Mouse (Mus musculus) forebrain, embryonic 12.5 days (tissue): ENCODE measurements around the gene Rnf31. TPM values are rescaled to one million over a fixed set of nuclear protein-coding genes. Genes with fewer than 3 reads are reported as not detected.

Source experiments
- ATAC-seq: fragments of 200-750 bp; cut with Nextera tagmentation; 2 replicates; pipeline ENCODE4 v1.8.0; 2017; ENCODE audit warnings: moderate TSS enrichment; ENCODE audit not compliant: low FRiP score
- H3K27ac ChIP-seq: fragments of 300-500 bp; sonication (generic); 2 replicates; pipeline ENCODE4 v1.5.1; 2016; ENCODE audit warnings: mild to moderate bottlenecking
- H3K27me3 ChIP-seq: fragments of 300-500 bp; sonication (generic); 2 replicates; pipeline ENCODE4 v1.6.1; 2016; ENCODE audit warnings: mild to moderate bottlenecking
- H3K36me3 ChIP-seq: fragments of 300-500 bp; sonication (generic); replicated peaks from 2 replicates; pipeline ENCODE4 v1.6.1; 2016; ENCODE audit warnings: mild to moderate bottlenecking
- H3K4me1 ChIP-seq: fragments of 300-500 bp; sonication (generic); 2 replicates; pipeline ENCODE4 v1.6.1; 2016
- H3K4me2 ChIP-seq: fragments of 300-500 bp; sonication (generic); 2 replicates; pipeline ENCODE4 v1.6.1; 2016; ENCODE audit warnings: mild to moderate bottlenecking, moderate library complexity
- H3K4me3 ChIP-seq: fragments of 300-500 bp; sonication (generic); replicated peaks from 2 replicates; pipeline ENCODE4 v1.5.1; 2016; ENCODE audit warnings: mild to moderate bottlenecking
- H3K9ac ChIP-seq: fragments of 300-500 bp; sonication (generic); 2 replicates; pipeline ENCODE4 v1.6.1; 2016; ENCODE audit warnings: mild to moderate bottlenecking
- H3K9me3 ChIP-seq: fragments of 300-500 bp; sonication (generic); 2 replicates; pipeline ENCODE4 v1.6.1; 2016
- WGBS: fragments of 180-500 bp; shearing (Covaris S2); methylation state at CpG from one replicate; pipeline ENCODE4 v1.1.7; 2016; 5-methylcytosine and 5-hydroxymethylcytosine counted together
- polyA plus RNA-seq: library from polyadenylated mRNA; unstranded; fragments of >200 nt; fragmentation: Nextera tagmentation; extraction: Ambion mirVana; gene quantifications from 2 replicates; pipeline ENCODE4 v1.2.1, GENCODE M21; 2016

The Rnf31 gene
- 18.2 and 20.8 TPM in 2 replicates for polyA plus RNA-seq

GRCm38 (mm10) chr14:55591331-55591891 lies at the start of gene Rnf31:
Gene Rnf31, plus strand, starts transcription at chr14:55591708.
- Histone ChIP-seq H3K9ac (peak within 1 kb of the TSS; percentile 83), H3K27me3 (no peaks in the 10 kb centered on the region), H3K9me3 (no peaks in the 10 kb centered on the region), H3K36me3 (peaks cover 28% of the 10 kb centered on the region), H3K27ac (peak within 1 kb of the TSS; percentile 95), H3K4me2 (peak within 1 kb of the TSS; percentile 97), H3K4me3 (peak within 1 kb of the TSS; percentile 83), H3K4me1 (peaks cover 28% of the 10 kb centered on the region)
- ATAC-seq: peak; percentile 91
- WGBS: under 1% methylated on average over 33 of the region's 33 CpGs

GRCm38 (mm10) chr14:55542268-55542667 lies 49.2 kb upstream of the Rnf31 start:
- Histone ChIP-seq H3K27ac (no peak overlapping the region), H3K4me3 (no peak overlapping the region), H3K36me3 (peaks cover 19% of the 10 kb centered on the region), H3K27me3 (0 out of 2 replicates have a peak, but pooled peaks cover 3% of the 10 kb centered on the region), H3K4me1 (peaks cover 19% of the 10 kb centered on the region), H3K9me3 (no peaks in the 10 kb centered on the region), H3K9ac (no peak overlapping the region), H3K4me2 (no peak overlapping the region)
- WGBS: 97% methylated on average over 12 of the region's 12 CpGs
- no peak for ATAC-seq

- peaks cover 19% of the 10 kb centered on the region for H3K4me1 ChIP-seq
- 0 out of 2 replicates have a peak overlapping the region, but pooled peaks have one; percentile 19 for H3K27ac ChIP-seq
- 85% methylated on average over 9 of the region's 9 CpGs for WGBS
- ATAC-seq: no peak
- H3K36me3 ChIP-seq: peaks cover 38% of the 10 kb centered on the region
- peak overlapping the region; percentile 38; the same call in 1 of the 2 replicates for H3K9ac ChIP-seq
- H3K4me2 ChIP-seq: no peak overlapping the region
- no peaks in the 10 kb centered on the region for H3K27me3 ChIP-seq
- no peak overlapping the region for H3K4me3 ChIP-seq
- H3K9me3 ChIP-seq: no peaks in the 10 kb centered on the region
These were observed 47.2 kb upstream of the Rnf31 start for GRCm38 (mm10) chr14:55544334-55544733.

- 88% methylated on average over 6 of the region's 6 CpGs for WGBS
- Histone ChIP-seq H3K9ac (no peak overlapping the region), H3K4me2 (no peak overlapping the region), H3K9me3 (no peaks in the 10 kb centered on the region), H3K4me1 (no peaks in the 10 kb centered on the region), H3K27ac (no peak overlapping the region), H3K27me3 (no peaks in the 10 kb centered on the region), H3K4me3 (no peak overlapping the region), H3K36me3 (peaks cover 26% of the 10 kb centered on the region)
- no peak for ATAC-seq
These were observed 41.3 kb upstream of the Rnf31 start for GRCm38 (mm10) chr14:55550191-55550590.

- peaks cover 22% of the 10 kb centered on the region for H3K36me3 ChIP-seq
- 71% methylated on average over 5 of the region's 5 CpGs for WGBS
These were observed 40.2 kb upstream of the Rnf31 start for GRCm38 (mm10) chr14:55551347-55551746.

GRCm38 (mm10) chr14:55551794-55552193 lies 39.7 kb upstream of the Rnf31 start:
- Histone ChIP-seq H3K4me3 (no peak overlapping the region), H3K4me1 (peaks cover under 1% of the 10 kb centered on the region; the same call in 1 of the 2 replicates), H3K4me2 (no peak overlapping the region), H3K36me3 (peaks cover 20% of the 10 kb centered on the region), H3K9ac (no peak overlapping the region), H3K27ac (no peak overlapping the region), H3K27me3 (no peaks in the 10 kb centered on the region), H3K9me3 (no peaks in the 10 kb centered on the region)
- whole genome bisulfite sequencing: 94% methylated on average over 8 of the region's 8 CpGs
- no peak for ATAC-seq

More at GRCm38 (mm10) chr14:55551347-55551746, 40.2 kb upstream of the Rnf31 start:
- no peak for ATAC-seq
- Histone ChIP-seq H3K27me3 (no peaks in the 10 kb centered on the region), H3K4me1 (no peaks in the 10 kb centered on the region), H3K4me2 (no peak overlapping the region), H3K4me3 (no peak overlapping the region), H3K9ac (no peak overlapping the region), H3K9me3 (no peaks in the 10 kb centered on the region), H3K27ac (no peak overlapping the region)

- peaks cover 5% of the 10 kb centered on the region; the same call in 1 of the 2 replicates for H3K4me1 ChIP-seq
- no peak overlapping the region for H3K27ac ChIP-seq
These were observed 36.9 kb upstream of the Rnf31 start for GRCm38 (mm10) chr14:55554635-55555034.

GRCm38 (mm10) chr14:55555788-55556187 lies 35.7 kb upstream of the Rnf31 start:
- H3K4me1 ChIP-seq: peaks cover 5% of the 10 kb centered on the region; the same call in 1 of the 2 replicates
- WGBS: 75% methylated on average over 3 of the region's 3 CpGs
- H3K27ac ChIP-seq: no peak overlapping the region
- H3K9ac ChIP-seq: no peak overlapping the region
- no peak overlapping the region for H3K4me3 ChIP-seq
- H3K36me3 ChIP-seq: no peaks in the 10 kb centered on the region
- no peak overlapping the region for H3K4me2 ChIP-seq
- H3K9me3 ChIP-seq: no peaks in the 10 kb centered on the region
- no peak for ATAC-seq
- no peaks in the 10 kb centered on the region for H3K27me3 ChIP-seq

More at GRCm38 (mm10) chr14:55554635-55555034, 36.9 kb upstream of the Rnf31 start:
- H3K9me3 ChIP-seq: no peaks in the 10 kb centered on the region
- H3K4me3 ChIP-seq: no peak overlapping the region
- H3K9ac ChIP-seq: no peak overlapping the region
- no peak for ATAC-seq
- no peaks in the 10 kb centered on the region for H3K36me3 ChIP-seq
- H3K4me2 ChIP-seq: no peak overlapping the region
- H3K27me3 ChIP-seq: no peaks in the 10 kb centered on the region

GRCm38 (mm10) chr14:55557003-55557402 lies 34.5 kb upstream of the Rnf31 start:
- no peaks in the 10 kb centered on the region for H3K9me3 ChIP-seq
- no peak overlapping the region for H3K4me3 ChIP-seq
- no peak overlapping the region for H3K9ac ChIP-seq
- H3K27me3 ChIP-seq: no peaks in the 10 kb centered on the region
- 30% methylated on average over 5 of the region's 5 CpGs for WGBS
- H3K4me2 ChIP-seq: no peak overlapping the region
- no peak overlapping the region for H3K27ac ChIP-seq
- ATAC-seq: no peak
- no peaks in the 10 kb centered on the region for H3K36me3 ChIP-seq
- peaks cover 16% of the 10 kb centered on the region for H3K4me1 ChIP-seq

- H3K9me3 ChIP-seq: no peaks in the 10 kb centered on the region
- H3K4me2 ChIP-seq: no peak overlapping the region
- H3K27ac ChIP-seq: no peak overlapping the region
- no peak for ATAC-seq
- H3K9ac ChIP-seq: no peak overlapping the region
- H3K4me3 ChIP-seq: no peak overlapping the region
- H3K36me3 ChIP-seq: no peaks in the 10 kb centered on the region
- 87% methylated on average over 3 of the region's 3 CpGs for WGBS
- H3K4me1 ChIP-seq: peaks cover 18% of the 10 kb centered on the region
- H3K27me3 ChIP-seq: no peaks in the 10 kb centered on the region
These were observed 33.9 kb upstream of the Rnf31 start for GRCm38 (mm10) chr14:55557587-55557986.

- 56% methylated on average over 6 of the region's 6 CpGs for whole genome bisulfite sequencing
- no peaks in the 10 kb centered on the region for H3K9me3 ChIP-seq
- H3K27ac ChIP-seq: no peak overlapping the region
- peak overlapping the region; percentile 81 for H3K4me2 ChIP-seq
- peak overlapping the region; percentile 69 for H3K4me3 ChIP-seq
- ATAC-seq: no peak
- H3K4me1 ChIP-seq: peaks cover 18% of the 10 kb centered on the region
- H3K27me3 ChIP-seq: no peaks in the 10 kb centered on the region
- H3K9ac ChIP-seq: peak overlapping the region; percentile 71; the same call in 1 of the 2 replicates
- H3K36me3 ChIP-seq: peaks cover 6% of the 10 kb centered on the region
These were observed 32.6 kb upstream of the Rnf31 start for GRCm38 (mm10) chr14:55558740-55559448.

GRCm38 (mm10) chr14:55559799-55560201 lies 31.7 kb upstream of the Rnf31 start, which contains the start of gene Dcaf11:
Gene Dcaf11, plus strand, starts transcription at chr14:55560006.
- Histone ChIP-seq H3K27ac (peak within 1 kb of the TSS; percentile 98), H3K27me3 (no peaks in the 10 kb centered on the region), H3K9me3 (no peaks in the 10 kb centered on the region), H3K4me3 (peak within 1 kb of the TSS; percentile 69), H3K36me3 (peaks cover 15% of the 10 kb centered on the region), H3K9ac (peak within 1 kb of the TSS; percentile 71), H3K4me2 (peak within 1 kb of the TSS; percentile 81), H3K4me1 (peaks cover 18% of the 10 kb centered on the region)
- WGBS: under 1% methylated on average over 27 of the region's 27 CpGs
- peak; percentile 84 for ATAC-seq
